In genomic region chr7:97536571-97536970, GRCm38 (mm10) we compare ENCODE assay signal across 15 mouse cellular contexts.
"Had no signal": no experiment of that assay in that cellular context is flagged by ENCODE, and none has a peak within 500 bp of the region (broad histone marks: within the 10 kb centered on the region; RNA-seq: fewer than 3 reads in every experiment).

No protein-coding gene starts in this region.

- H3K27me3 ChIP-seq: megakaryocyte, embryonic 14.5 days; midbrain, embryonic 13.5 days; midbrain, embryonic 15.5 days; neural tube, embryonic 12.5 days had no signal

- H3K27ac ChIP-seq: midbrain, embryonic 13.5 days; midbrain, embryonic 15.5 days; neural tube, embryonic 12.5 days had no signal

- H3K4me2 ChIP-seq: lung, embryonic 14.5 days; midbrain, embryonic 11.5 days; midbrain, embryonic 13.5 days; midbrain, embryonic 15.5 days; neural tube, embryonic 12.5 days had no signal

- H3K4me1 ChIP-seq: megakaryocyte, embryonic 14.5 days; midbrain, embryonic 13.5 days; midbrain, embryonic 15.5 days; neural tube, embryonic 12.5 days had no signal

- DNase-seq: lung, adult 18-20 months; lung, embryonic 14.5 days; lung, postnatal 10 days; lung, postnatal 4 days; right cerebral cortex, postnatal 14 days; right cerebral cortex, postnatal 4 days; spleen, adult 18-20 months; thymus, adult 18-20 months; thymus, postnatal 14 days; thymus, postnatal 36 days had no signal

- H3K9me3 ChIP-seq: megakaryocyte, embryonic 14.5 days; midbrain, embryonic 13.5 days; midbrain, embryonic 15.5 days; neural tube, embryonic 12.5 days had no signal

- H3K9ac ChIP-seq: lung, embryonic 14.5 days; midbrain, embryonic 13.5 days; midbrain, embryonic 15.5 days; neural tube, embryonic 12.5 days had no signal

- H3K4me3 ChIP-seq: megakaryocyte, embryonic 14.5 days; midbrain, embryonic 13.5 days; midbrain, embryonic 15.5 days; neural tube, embryonic 12.5 days had no signal

- ATAC-seq: midbrain, embryonic 13.5 days; midbrain, embryonic 15.5 days had no signal
